Mouse (Mus musculus) embryonic fibroblast, embryonic 13.5 days (primary cell): Measurements from ENCODE around the gene Tbc1d12. TPM values are rescaled to one million over a fixed set of nuclear protein-coding genes. Genes with fewer than 3 reads are reported as not detected.

Experiments used
- H3K27ac ChIP-seq: 2 replicates; pipeline ENCODE4 v1.5.1; 2012; ENCODE audit warnings: low read length, control low read depth, inconsistent platforms; ENCODE audit not compliant: insufficient read depth
- H3K4me1 ChIP-seq: 2 replicates; pipeline ENCODE4 v1.6.1; 2011; ENCODE audit warnings: low read length; ENCODE audit not compliant: control insufficient read depth, insufficient read depth
- H3K4me3 ChIP-seq: 2 replicates; pipeline ENCODE4 v1.5.1; 2011; ENCODE audit warnings: mild to moderate bottlenecking, control low read depth, low read length; ENCODE audit not compliant: insufficient read depth
- CTCF ChIP-seq: IDR thresholded peaks from 2 replicates; pipeline ENCODE4 v1.5.1; 2011; ENCODE audit warnings: mild to moderate bottlenecking, control low read depth, low read length, moderate library complexity, borderline replicate concordance; ENCODE audit not compliant: insufficient read depth
- POLR2A ChIP-seq: IDR thresholded peaks from 2 replicates; pipeline ENCODE4 v1.6.1; 2011; ENCODE audit warnings: low read depth, mild to moderate bottlenecking, control low read depth, low read length, moderate library complexity
- polyA plus RNA-seq: library from polyadenylated mRNA; stranded (reverse); fragments of >200 nt; gene quantifications from 2 replicates; pipeline ENCODE4 v1.2.4, GENCODE M21; 2011; ENCODE audit warnings: low read depth; ENCODE audit not compliant: missing spikeins, insufficient read length

Tbc1d12 gene
- polyA plus RNA-seq, 1 experiment: 9.8 TPM

GRCm38 (mm10) chr19:38931566-38931890, 95.1 kb downstream of the Tbc1d12 start:
- H3K27ac ChIP-seq: no peak overlapping the region
- peak overlapping the region; percentile 86 for H3K4me3 ChIP-seq
- no peaks in the 10 kb centered on the region for H3K4me1 ChIP-seq
- TF ChIP-seq POLR2A (no peak), CTCF (no peak)

GRCm38 (mm10) chr19:38944590-38945307, 108.4 kb downstream of the Tbc1d12 start:
- Histone ChIP-seq H3K4me1 (no peaks in the 10 kb centered on the region), H3K27ac (no peak overlapping the region), H3K4me3 (no peak overlapping the region)
- no peak for TF ChIP-seq CTCF

Other genes with a start within 250 kb of the Tbc1d12 start
- gene Noc3l, start 17.3 kb upstream of the Tbc1d12 start, polyA plus RNA-seq: 20.7 and 22.6 TPM in 2 replicates
- gene Hells, start 94.3 kb downstream of the Tbc1d12 start, polyA plus RNA-seq: 83.5 and 131 TPM in 2 replicates
- 0.44 TPM in 1 of 2 replicates, not detected in the other for gene Cyp2c55, start 170.4 kb downstream of the Tbc1d12 start, polyA plus RNA-seq
- gene Cyp2c65, start 224.4 kb downstream of the Tbc1d12 start, polyA plus RNA-seq: not detected in 2 replicates